Mouse (Mus musculus): ENCODE results near the gene Cdc14b. TPM values are rescaled to one million over a fixed set of nuclear protein-coding genes. Genes with fewer than 3 reads are reported as not detected.

Gene Cdc14b
- polyA plus RNA-seq, 1 experiment: 0.13 TPM

DNA sequence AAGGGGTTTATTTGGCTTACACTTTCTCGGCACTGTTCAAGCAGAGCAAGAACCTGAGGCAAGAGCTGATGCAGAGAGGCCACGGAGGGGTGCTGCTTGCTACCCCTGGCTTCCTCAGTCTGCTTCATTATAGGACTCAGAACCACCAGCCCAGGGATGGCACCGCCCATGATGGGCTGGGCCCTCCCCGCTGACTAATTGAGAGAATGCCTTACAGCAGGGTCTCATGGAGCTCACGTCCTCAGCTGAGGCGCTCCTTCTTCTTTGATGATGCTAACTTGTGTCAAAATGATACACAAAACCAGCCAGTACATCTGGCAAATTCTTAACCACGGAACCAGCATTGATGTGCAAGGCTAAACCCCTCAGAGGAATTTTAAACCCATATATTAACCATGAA is 34.5 kb downstream of the Cdc14b start:
- Histone ChIP-seq H3K4me1 (peaks cover 20% of the 10 kb centered on the region), H3K4me3 (replicated peaks) (no peak overlapping the region), H3K27me3 (replicated peaks) (no peaks in the 10 kb centered on the region), H3K9me3 (no peaks in the 10 kb centered on the region), H3K36me3 (replicated peaks; ENCODE audit: low read length) (no peaks in the 10 kb centered on the region)
- TF ChIP-seq FLI1 (IDR thresholded peaks at IDR 0.05; ENCODE audit: low read length): no peak
- no peak for TF ChIP-seq GATA1 (IDR thresholded peaks at IDR 0.05; ENCODE audit: borderline replicate concordance, low read length)

- Histone ChIP-seq H3K4me3 (replicated peaks) (no peak overlapping the region), H3K4me1 (peaks cover 28% of the 10 kb centered on the region), H3K36me3 (replicated peaks; ENCODE audit: low read length) (no peaks in the 10 kb centered on the region), H3K27me3 (replicated peaks) (no peaks in the 10 kb centered on the region), H3K9me3 (no peaks in the 10 kb centered on the region)
- TF ChIP-seq FLI1 (IDR thresholded peaks at IDR 0.05; ENCODE audit: low read length) (no peak), GATA1 (IDR thresholded peaks at IDR 0.05; ENCODE audit: borderline replicate concordance, low read length) (no peak)
Measured at GRCm38 (mm10) chr13:64237681-64238157, 37.4 kb downstream of the Cdc14b start.

GRCm38 (mm10) chr13:64237000-64237680 is 38.0 kb downstream of the Cdc14b start:
- Histone ChIP-seq H3K27me3 (replicated peaks) (no peaks in the 10 kb centered on the region), H3K36me3 (replicated peaks; ENCODE audit: low read length) (no peaks in the 10 kb centered on the region), H3K4me1 (peaks cover 28% of the 10 kb centered on the region), H3K9me3 (no peaks in the 10 kb centered on the region), H3K4me3 (replicated peaks) (no peak overlapping the region)
- TF ChIP-seq GATA1 (IDR thresholded peaks at IDR 0.05; ENCODE audit: borderline replicate concordance, low read length): no peak

DNA sequence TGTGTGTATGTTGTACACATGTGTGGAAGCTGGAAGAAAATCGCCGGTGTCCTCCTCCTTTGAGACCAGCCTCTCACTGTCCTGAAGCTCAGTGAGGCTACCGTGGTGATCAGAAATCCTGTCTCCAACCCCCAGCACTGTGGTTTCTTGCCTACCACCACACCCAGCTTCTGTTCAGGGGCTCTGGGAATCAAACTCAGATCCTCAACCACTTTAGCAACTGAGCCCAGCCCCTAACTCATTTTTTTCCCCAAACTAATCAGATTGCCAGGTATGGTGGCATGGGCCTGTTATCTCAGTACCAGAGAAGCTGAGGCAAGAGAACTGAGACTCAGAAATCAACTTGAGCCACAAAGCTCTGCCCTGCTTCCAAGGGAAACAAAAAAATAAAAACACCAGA is 39.3 kb downstream of the Cdc14b start:
- no peak overlapping the region for H3K4me3 ChIP-seq (replicated peaks)
- H3K4me1 ChIP-seq: peaks cover 25% of the 10 kb centered on the region
- no peak for TF ChIP-seq FLI1 (IDR thresholded peaks at IDR 0.05; ENCODE audit: low read length)
- no peak for TF ChIP-seq GATA1 (IDR thresholded peaks at IDR 0.05; ENCODE audit: borderline replicate concordance, low read length)

DNA sequence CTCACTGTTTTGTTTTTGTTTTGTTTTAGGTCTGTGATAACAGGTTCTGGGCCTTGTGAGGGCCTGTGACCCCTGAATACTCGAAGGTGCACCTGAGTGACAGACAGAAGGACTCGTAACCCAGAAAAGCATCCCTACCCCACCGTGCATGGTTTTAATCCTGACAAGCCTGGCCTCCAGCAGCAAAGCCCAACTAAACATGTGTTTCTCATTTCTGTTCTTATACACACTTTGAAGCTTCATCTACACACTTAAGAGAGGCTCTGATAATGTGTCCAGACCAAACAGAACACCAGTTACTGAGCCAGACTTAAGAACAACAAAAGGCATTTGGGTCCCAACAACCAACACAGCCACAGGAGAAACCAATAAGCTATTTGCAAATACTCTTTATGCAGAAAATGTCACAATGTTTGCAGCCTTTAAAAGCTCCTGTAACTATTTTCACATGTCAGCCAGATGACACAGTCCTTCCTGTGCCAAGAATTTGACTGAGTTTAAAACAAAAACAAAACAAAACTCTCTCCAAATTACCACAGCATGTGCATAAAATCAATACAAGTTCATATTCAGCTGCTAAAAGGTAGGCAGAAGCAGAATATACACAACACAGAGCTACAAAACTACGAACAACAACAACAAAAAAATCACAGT is 39.9 kb downstream of the Cdc14b start:
- H3K4me3 ChIP-seq (replicated peaks): no peak overlapping the region
- H3K9me3 ChIP-seq: no peaks in the 10 kb centered on the region
- no peaks in the 10 kb centered on the region for H3K36me3 ChIP-seq (replicated peaks; ENCODE audit: low read length)
- no peaks in the 10 kb centered on the region for H3K27me3 ChIP-seq (replicated peaks)
- no peak for TF ChIP-seq GATA1 (IDR thresholded peaks at IDR 0.05; ENCODE audit: borderline replicate concordance, low read length)
- no peak for TF ChIP-seq FLI1 (IDR thresholded peaks at IDR 0.05; ENCODE audit: low read length)
- H3K4me1 ChIP-seq: peaks cover 20% of the 10 kb centered on the region

More for the DNA sequence above, 39.3 kb downstream of the Cdc14b start:
- H3K27me3 ChIP-seq (replicated peaks): no peaks in the 10 kb centered on the region
- no peaks in the 10 kb centered on the region for H3K36me3 ChIP-seq (replicated peaks; ENCODE audit: low read length)
- no peaks in the 10 kb centered on the region for H3K9me3 ChIP-seq

- H3K9me3 ChIP-seq: no peaks in the 10 kb centered on the region
Measured at GRCm38 (mm10) chr13:64233139-64233538, 42.0 kb downstream of the Cdc14b start.

DNA sequence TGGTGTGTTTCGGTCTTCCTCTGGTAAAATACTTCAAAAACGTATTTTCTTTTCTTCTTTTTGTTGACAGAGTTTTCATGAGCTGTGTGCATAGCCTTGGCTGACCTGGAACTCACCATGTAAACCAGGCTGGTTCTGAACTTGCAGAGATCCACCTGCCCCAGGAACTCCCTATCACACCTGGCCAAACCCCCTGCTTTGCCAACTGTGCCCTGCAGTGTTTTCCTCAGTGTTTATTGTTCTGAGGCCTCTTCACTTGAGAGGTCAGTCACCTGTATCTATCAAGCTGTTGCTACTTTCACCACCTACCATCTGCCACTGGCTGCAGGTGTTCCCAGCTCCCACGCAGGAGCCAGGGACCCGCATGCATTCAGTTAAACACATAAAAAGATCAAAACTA is 48.4 kb downstream of the Cdc14b start:
- Histone ChIP-seq H3K27me3 (replicated peaks) (no peaks in the 10 kb centered on the region), H3K36me3 (replicated peaks; ENCODE audit: low read length) (no peaks in the 10 kb centered on the region), H3K9me3 (no peaks in the 10 kb centered on the region), H3K4me3 (replicated peaks) (no peak overlapping the region), H3K4me1 (no peaks in the 10 kb centered on the region)
- no peak for TF ChIP-seq GATA1 (IDR thresholded peaks at IDR 0.05; ENCODE audit: borderline replicate concordance, low read length)
- TF ChIP-seq FLI1 (IDR thresholded peaks at IDR 0.05; ENCODE audit: low read length): no peak

More at GRCm38 (mm10) chr13:64233139-64233538, 42.0 kb downstream of the Cdc14b start:
- Histone ChIP-seq H3K27me3 (replicated peaks) (no peaks in the 10 kb centered on the region), H3K36me3 (replicated peaks; ENCODE audit: low read length) (no peaks in the 10 kb centered on the region), H3K4me1 (peaks cover 20% of the 10 kb centered on the region), H3K4me3 (replicated peaks) (no peak overlapping the region)
- no peak for TF ChIP-seq FLI1 (IDR thresholded peaks at IDR 0.05; ENCODE audit: low read length)
- TF ChIP-seq GATA1 (IDR thresholded peaks at IDR 0.05; ENCODE audit: borderline replicate concordance, low read length): no peak

DNA sequence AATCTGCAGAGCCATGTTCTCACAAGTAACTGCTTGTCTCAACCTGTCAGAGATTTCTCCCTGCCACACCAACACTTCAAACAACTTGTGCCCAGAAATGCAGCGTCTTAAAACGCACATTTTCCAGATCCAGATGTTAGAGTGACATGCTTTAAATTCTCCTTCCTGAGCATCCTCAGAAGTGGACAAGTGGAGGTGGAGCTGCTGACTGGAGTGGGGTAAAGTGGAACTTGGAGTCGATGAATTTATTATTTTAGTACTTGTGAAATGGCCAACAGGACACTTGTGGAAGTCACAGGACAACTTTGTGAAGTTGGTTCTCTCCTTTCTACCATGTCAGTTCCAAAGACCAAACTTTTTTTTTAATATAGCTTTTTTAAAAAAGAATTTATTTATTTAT is 49.4 kb downstream of the Cdc14b start:
- H3K27me3 ChIP-seq (replicated peaks): no peaks in the 10 kb centered on the region
- no peak overlapping the region for H3K4me3 ChIP-seq (replicated peaks)
- TF ChIP-seq GATA1 (IDR thresholded peaks at IDR 0.05; ENCODE audit: borderline replicate concordance, low read length): no peak
- TF ChIP-seq FLI1 (IDR thresholded peaks at IDR 0.05; ENCODE audit: low read length): no peak
- no peaks in the 10 kb centered on the region for H3K9me3 ChIP-seq
- no peaks in the 10 kb centered on the region for H3K4me1 ChIP-seq
- H3K36me3 ChIP-seq (replicated peaks; ENCODE audit: low read length): no peaks in the 10 kb centered on the region

DNA sequence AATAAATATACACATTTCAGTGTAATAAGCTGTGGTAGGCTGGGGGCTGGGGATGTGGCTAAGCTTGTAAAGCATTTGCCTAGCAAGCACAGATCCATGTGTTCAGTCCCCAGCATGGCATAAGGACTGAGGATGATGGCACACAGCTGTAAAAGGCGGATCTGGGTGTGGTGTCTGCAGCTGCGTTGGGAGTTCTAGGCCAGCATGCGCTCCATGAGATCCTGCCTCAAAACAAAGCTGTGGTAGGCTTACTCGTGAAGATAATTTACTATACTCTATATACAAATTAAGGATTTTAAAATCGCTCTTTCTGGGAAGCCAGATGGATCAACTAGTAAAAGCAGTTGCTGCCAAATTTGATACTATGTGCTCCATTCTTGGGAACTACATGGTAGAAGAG is 60.2 kb downstream of the Cdc14b start:
- no peaks in the 10 kb centered on the region for H3K9me3 ChIP-seq
- no peaks in the 10 kb centered on the region for H3K36me3 ChIP-seq (replicated peaks; ENCODE audit: low read length)
- no peak for TF ChIP-seq GATA1 (IDR thresholded peaks at IDR 0.05; ENCODE audit: borderline replicate concordance, low read length)
- TF ChIP-seq FLI1 (IDR thresholded peaks at IDR 0.05; ENCODE audit: low read length): no peak
- H3K27me3 ChIP-seq (replicated peaks): no peaks in the 10 kb centered on the region
- H3K4me1 ChIP-seq: peaks cover 8% of the 10 kb centered on the region; the same call in 1 of the 2 replicates
- H3K4me3 ChIP-seq (replicated peaks): no peak overlapping the region

- H3K27me3 ChIP-seq (replicated peaks): no peaks in the 10 kb centered on the region
- TF ChIP-seq GATA1 (IDR thresholded peaks at IDR 0.05; ENCODE audit: borderline replicate concordance, low read length) (no peak), FLI1 (IDR thresholded peaks at IDR 0.05; ENCODE audit: low read length) (no peak)
- H3K4me3 ChIP-seq (replicated peaks): no peak overlapping the region
- H3K4me1 ChIP-seq: peaks cover 4% of the 10 kb centered on the region; the same call in 1 of the 2 replicates
- no peaks in the 10 kb centered on the region for H3K9me3 ChIP-seq
- H3K36me3 ChIP-seq (replicated peaks; ENCODE audit: low read length): no peaks in the 10 kb centered on the region
Measured at GRCm38 (mm10) chr13:64211995-64212603, 63.0 kb downstream of the Cdc14b start.
